Mouse (Mus musculus) hindbrain, postnatal 0 days (tissue): ENCODE data around the gene Slc6a5. TPM values are rescaled to one million over a fixed set of nuclear protein-coding genes. Genes with fewer than 3 reads are reported as not detected.

Source experiments
- ATAC-seq: fragments of 200-750 bp; cut with Nextera tagmentation; 2 replicates; pipeline ENCODE4 v1.8.0; 2017; ENCODE audit warnings: mild to moderate bottlenecking, moderate TSS enrichment, moderate library complexity
- DNase-seq: peaks from one replicate; pipeline ENCODE4 v3.0.0-alpha.2; 2015; ENCODE audit warnings: low spot score
- H3K27ac ChIP-seq: fragments of 300-500 bp; sonication (generic); 2 replicates; pipeline ENCODE4 v1.5.1; 2014; ENCODE audit warnings: mild to moderate bottlenecking
- H3K27me3 ChIP-seq: fragments of 300-500 bp; sonication (generic); 2 replicates; pipeline ENCODE4 v1.6.1; 2014; ENCODE audit warnings: low read length, mixed read lengths; ENCODE audit not compliant: insufficient read depth
- H3K36me3 ChIP-seq: fragments of 300-500 bp; sonication (generic); 2 replicates; pipeline ENCODE4 v1.6.1; 2014; ENCODE audit warnings: low read length, mixed read lengths; ENCODE audit not compliant: insufficient read depth
- H3K4me1 ChIP-seq: fragments of 300-500 bp; sonication (generic); 2 replicates; pipeline ENCODE4 v1.6.1; 2014; ENCODE audit warnings: antibody characterized with exemption, low read length, mixed read lengths; ENCODE audit not compliant: insufficient read depth
- H3K4me2 ChIP-seq: fragments of 300-500 bp; sonication (generic); 2 replicates; pipeline ENCODE4 v1.6.1; 2014; ENCODE audit warnings: low read depth, mild to moderate bottlenecking, low read length, moderate library complexity, mixed read lengths
- H3K4me3 ChIP-seq: fragments of 300-500 bp; sonication (generic); 2 replicates; pipeline ENCODE4 v1.5.1; 2014; ENCODE audit warnings: low read length
- H3K9ac ChIP-seq: fragments of 300-500 bp; sonication (generic); replicated peaks from 2 replicates; pipeline ENCODE4 v1.6.1; 2014; ENCODE audit warnings: mild to moderate bottlenecking, low read length, moderate library complexity, mixed read lengths
- H3K9me3 ChIP-seq: fragments of 300-500 bp; sonication (generic); 2 replicates; pipeline ENCODE4 v1.6.1; 2016; ENCODE audit warnings: low read length, mixed read lengths
- CTCF ChIP-seq: IDR thresholded peaks from 2 replicates; pipeline ENCODE4 v1.5.1; 2016; ENCODE audit warnings: antibody characterized with exemption, control low read depth, low read depth
- WGBS: fragments of 180-500 bp; shearing (Covaris S2); extraction: QIAGEN DNeasy Blood & Tissue Kit; methylation state at CpG from one replicate; pipeline ENCODE4 v1.1.7; 2014; 5-methylcytosine and 5-hydroxymethylcytosine counted together
- polyA plus RNA-seq: library from polyadenylated mRNA; unstranded; fragments of >200 nt; fragmentation: Nextera tagmentation; extraction: Ambion mirVana; gene quantifications from 2 replicates; pipeline ENCODE4 v1.2.1, GENCODE M21; 2015
- total RNA-seq: library from RNA; depleted of rRNA; stranded (reverse); fragments of >200 nt; gene quantifications from 2 replicates; pipeline ENCODE4 v1.2.3, GENCODE M21; 2014

The Slc6a5 gene
- total and polyA plus RNA-seq, 2 experiments from 2014 or later: 10.9 to 49.6 TPM

GRCm38 (mm10) chr7:49911947-49912262 lies 2.0 kb downstream of the Slc6a5 start:
- peak overlapping the region; percentile 40 for H3K9ac ChIP-seq
- no peaks in the 10 kb centered on the region for H3K36me3 ChIP-seq
- DNase-seq (peak; percentile 10), ATAC-seq (0 out of 2 replicates have a peak, but pooled peaks have one; percentile 11)
- peaks cover 52% of the 10 kb centered on the region for H3K27me3 ChIP-seq
- H3K4me2 ChIP-seq: peak overlapping the region; percentile 34
- WGBS: under 1% methylated on average over 26 of the region's 26 CpGs
- peak overlapping the region; percentile 33 for H3K4me3 ChIP-seq
- H3K9me3 ChIP-seq: no peaks in the 10 kb centered on the region
- TF ChIP-seq CTCF: no peak
- no peaks in the 10 kb centered on the region for H3K4me1 ChIP-seq
- peak overlapping the region; percentile 46 for H3K27ac ChIP-seq

DNA sequence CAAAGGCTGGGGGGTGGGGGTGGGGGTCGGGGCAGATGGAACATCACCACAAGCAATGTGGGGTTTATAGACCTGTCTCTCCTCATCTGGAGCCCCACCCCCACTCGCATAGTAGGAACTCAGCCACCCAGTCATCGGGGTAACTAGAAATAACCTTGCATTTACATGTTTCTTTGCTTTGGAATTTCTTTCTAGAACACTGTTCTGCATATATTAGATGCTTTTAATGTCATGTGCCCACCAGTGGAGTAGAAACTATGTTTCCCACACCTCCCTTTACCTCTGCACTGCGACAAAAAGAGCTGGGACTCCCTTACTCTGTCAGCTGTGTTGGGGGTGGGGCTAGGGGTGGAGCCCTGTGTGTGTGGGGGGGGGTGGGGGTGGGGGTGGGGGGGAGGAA lies 3.2 kb downstream of the Slc6a5 start:
- no peak for TF ChIP-seq CTCF
- WGBS: 1% methylated on average over 4 of the region's 4 CpGs
- Histone ChIP-seq H3K27me3 (peaks cover 46% of the 10 kb centered on the region), H3K4me2 (peak overlapping the region; percentile 34), H3K9me3 (no peaks in the 10 kb centered on the region), H3K4me1 (no peaks in the 10 kb centered on the region), H3K4me3 (peak overlapping the region; percentile 33), H3K27ac (no peak overlapping the region; the same call in 1 of the 2 replicates), H3K9ac (0 out of 2 replicates have a peak overlapping the region, but pooled peaks have one; percentile 9), H3K36me3 (no peaks in the 10 kb centered on the region)
- no peak for ATAC-seq
- no peak for DNase-seq

DNA sequence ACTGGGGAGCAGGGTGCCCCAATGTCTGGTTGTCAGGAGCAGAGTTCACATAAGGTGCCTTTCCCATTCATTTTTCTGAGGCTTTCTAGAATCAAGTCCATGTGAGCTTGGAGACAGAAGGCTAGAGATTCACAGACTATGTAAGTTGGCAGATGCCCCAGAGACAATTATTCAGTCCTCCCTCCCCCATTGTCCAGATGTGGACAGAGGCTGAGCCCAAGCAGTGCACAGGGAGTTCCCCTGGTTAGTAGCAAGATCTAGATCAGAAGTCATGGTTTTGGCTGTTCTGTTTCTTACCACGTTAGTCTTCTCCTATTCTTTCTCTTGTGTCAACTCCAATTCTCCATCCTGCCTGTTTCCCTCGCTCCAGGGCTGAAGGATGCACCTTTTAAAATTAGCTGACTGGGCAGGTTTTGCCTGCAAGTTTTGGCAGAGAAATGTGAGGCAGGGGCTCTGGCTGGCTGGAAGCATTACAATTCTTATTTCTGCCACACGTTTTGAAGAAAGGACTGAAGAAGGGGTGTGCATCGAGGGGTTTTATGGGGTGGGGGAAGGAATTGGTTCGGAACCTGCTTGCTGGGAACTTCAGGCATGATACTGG lies 3.9 kb downstream of the Slc6a5 start:
- Histone ChIP-seq H3K27ac (no peak overlapping the region), H3K36me3 (no peaks in the 10 kb centered on the region), H3K4me2 (peak overlapping the region; percentile 34), H3K27me3 (peaks cover 39% of the 10 kb centered on the region), H3K4me3 (peak overlapping the region; percentile 10; the same call in 1 of the 2 replicates), H3K4me1 (no peaks in the 10 kb centered on the region), H3K9ac (no peak overlapping the region), H3K9me3 (no peaks in the 10 kb centered on the region)
- ATAC-seq (no peak), DNase-seq (no peak)
- no peak for TF ChIP-seq CTCF
- WGBS: 3% methylated on average over 5 of the region's 5 CpGs

GRCm38 (mm10) chr7:49914946-49915345 lies 5.0 kb downstream of the Slc6a5 start:
- Histone ChIP-seq H3K9me3 (no peaks in the 10 kb centered on the region), H3K9ac (no peak overlapping the region; the same call in 1 of the 2 replicates), H3K4me2 (peak overlapping the region; percentile 34), H3K36me3 (no peaks in the 10 kb centered on the region), H3K4me3 (peak overlapping the region; percentile 10; the same call in 1 of the 2 replicates), H3K27me3 (peaks cover 33% of the 10 kb centered on the region), H3K27ac (no peak overlapping the region), H3K4me1 (no peaks in the 10 kb centered on the region)
- DNase-seq (no peak), ATAC-seq (no peak)
- 5% methylated on average over 9 of the region's 9 CpGs for WGBS
- no peak for TF ChIP-seq CTCF

DNA sequence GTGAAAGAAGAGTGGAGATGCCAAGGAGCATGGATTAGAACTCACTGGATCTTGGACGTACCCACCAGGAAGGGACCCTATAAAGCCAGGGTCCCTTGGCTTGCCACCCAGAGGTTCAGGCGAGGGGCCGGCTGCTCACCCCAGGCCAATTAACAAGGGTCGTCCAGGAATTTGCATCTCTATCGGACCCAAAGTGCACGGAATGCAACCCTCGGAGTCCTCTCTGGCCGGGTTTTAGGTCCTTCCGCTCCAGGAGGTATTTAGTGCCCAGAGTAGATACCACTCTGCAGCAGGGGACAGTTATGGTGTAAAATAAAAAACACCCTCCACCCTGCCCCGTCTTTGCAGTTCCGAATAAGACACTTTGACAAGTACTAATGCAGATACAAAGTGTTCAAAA lies 5.5 kb downstream of the Slc6a5 start:
- Histone ChIP-seq H3K27me3 (peaks cover 29% of the 10 kb centered on the region), H3K4me3 (0 out of 2 replicates have a peak overlapping the region, but pooled peaks have one; percentile 10), H3K27ac (no peak overlapping the region), H3K4me2 (peak overlapping the region; percentile 34), H3K4me1 (no peaks in the 10 kb centered on the region), H3K36me3 (no peaks in the 10 kb centered on the region), H3K9me3 (no peaks in the 10 kb centered on the region), H3K9ac (no peak overlapping the region)
- no peak for TF ChIP-seq CTCF
- DNase-seq (no peak), ATAC-seq (no peak)
- WGBS: 2% methylated on average over 11 of the region's 11 CpGs

GRCm38 (mm10) chr7:49919494-49919893 lies 9.5 kb downstream of the Slc6a5 start:
- Histone ChIP-seq H3K9ac (no peak overlapping the region), H3K36me3 (no peaks in the 10 kb centered on the region), H3K4me1 (no peaks in the 10 kb centered on the region), H3K9me3 (no peaks in the 10 kb centered on the region), H3K4me3 (no peak overlapping the region), H3K4me2 (no peak overlapping the region), H3K27ac (no peak overlapping the region), H3K27me3 (peaks cover 12% of the 10 kb centered on the region)
- DNase-seq: no peak
- ATAC-seq: no peak
- WGBS: 77% methylated on average over 4 of the region's 4 CpGs
- TF ChIP-seq CTCF: peak; percentile 30; the same call in 1 of the 2 replicates

DNA sequence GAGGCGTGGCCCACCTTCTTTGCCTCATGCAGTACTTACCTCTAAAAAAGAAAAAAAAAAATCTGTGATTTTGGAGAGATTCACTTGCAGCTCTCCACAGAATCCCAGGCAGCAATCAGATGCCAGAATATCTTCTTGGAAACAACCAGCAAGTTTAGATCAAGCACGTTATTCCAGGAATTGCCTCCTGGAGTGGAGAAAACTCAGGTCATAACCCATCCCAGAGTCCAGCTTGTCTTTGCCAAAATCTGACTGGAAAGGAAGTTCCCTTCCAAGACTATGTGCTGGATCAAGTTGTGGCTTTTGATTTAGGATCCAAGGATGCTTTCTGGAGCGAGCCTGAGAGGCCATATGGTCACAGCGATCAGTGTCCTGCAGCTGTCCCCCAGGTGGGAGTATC lies 10.8 kb downstream of the Slc6a5 start:
- TF ChIP-seq CTCF: no peak
- H3K9me3 ChIP-seq: no peaks in the 10 kb centered on the region
- no peak overlapping the region for H3K4me2 ChIP-seq
- H3K27me3 ChIP-seq: peaks cover 7% of the 10 kb centered on the region
- WGBS: 56% methylated on average over 4 of the region's 4 CpGs
- no peak for DNase-seq
- ATAC-seq: no peak
- H3K4me3 ChIP-seq: no peak overlapping the region
- no peak overlapping the region for H3K9ac ChIP-seq
- no peak overlapping the region for H3K27ac ChIP-seq
- no peaks in the 10 kb centered on the region for H3K36me3 ChIP-seq
- H3K4me1 ChIP-seq: no peaks in the 10 kb centered on the region
